Mouse (Mus musculus) frontal cortex, postnatal 25 days (tissue): ENCODE results near the gene Wbp1.

Experiments used
- DNase-seq, 2 experiments: peaks; one replicate each; pipeline ENCODE4 v3.0.0; 2022; ENCODE audit warnings: low spot score in 2 of 2

Wbp1 gene

GRCm38 (mm10) chr6:83084477-83084876 lies 36.9 kb downstream of the Wbp1 start:
- no peak for DNase-seq

GRCm38 (mm10) chr6:83083497-83083896 lies 37.9 kb downstream of the Wbp1 start:
- no peak for DNase-seq

GRCm38 (mm10) chr6:83080210-83080609 lies 41.1 kb downstream of the Wbp1 start:
- DNase-seq, result no peak

GRCm38 (mm10) chr6:83078324-83078858 lies 43.0 kb downstream of the Wbp1 start:
- peak; percentile 99 to 100 for DNase-seq

DNA sequence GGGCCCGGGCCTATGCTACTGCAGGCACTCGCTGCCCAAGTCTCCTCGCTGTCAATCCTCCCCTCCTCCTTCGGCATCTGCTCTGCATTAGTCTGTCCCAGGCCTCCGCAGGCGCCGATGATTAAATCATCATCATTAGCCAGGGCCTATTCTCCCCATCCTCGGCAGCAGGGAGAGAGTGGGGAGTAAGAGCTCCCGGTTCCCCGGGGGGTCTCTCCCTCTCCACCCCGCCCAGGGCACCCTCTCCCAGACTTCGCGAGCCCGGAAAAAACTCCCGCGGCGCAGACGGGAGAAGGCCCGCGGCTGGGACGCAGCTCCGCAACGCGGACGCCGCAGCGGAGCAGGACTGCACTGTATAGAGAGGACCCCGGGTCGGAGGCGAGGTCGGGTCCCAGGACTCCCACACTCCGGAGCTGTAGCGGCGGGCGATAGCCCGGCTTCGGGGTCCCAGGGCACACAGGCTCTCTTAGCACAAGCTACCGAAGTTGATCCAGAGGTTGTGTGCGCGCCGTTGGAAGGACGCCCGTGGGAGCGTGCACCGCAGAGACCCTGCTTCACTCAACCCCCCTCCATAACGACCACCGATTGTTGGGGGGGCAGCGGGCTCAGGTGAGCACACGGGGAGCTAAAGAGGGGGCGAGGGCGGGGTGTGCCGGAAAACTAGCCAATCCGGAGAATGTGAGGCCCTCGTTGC lies 43.6 kb downstream of the Wbp1 start, which contains the start of gene Pcgf1:
Gene Pcgf1 (plus strand): TSS at position 240 of the 694 bp plus-strand sequence.
- DNase-seq, result no peak

- no peak for DNase-seq
Observed at GRCm38 (mm10) chr6:83074979-83075378, 46.4 kb downstream of the Wbp1 start.

DNA sequence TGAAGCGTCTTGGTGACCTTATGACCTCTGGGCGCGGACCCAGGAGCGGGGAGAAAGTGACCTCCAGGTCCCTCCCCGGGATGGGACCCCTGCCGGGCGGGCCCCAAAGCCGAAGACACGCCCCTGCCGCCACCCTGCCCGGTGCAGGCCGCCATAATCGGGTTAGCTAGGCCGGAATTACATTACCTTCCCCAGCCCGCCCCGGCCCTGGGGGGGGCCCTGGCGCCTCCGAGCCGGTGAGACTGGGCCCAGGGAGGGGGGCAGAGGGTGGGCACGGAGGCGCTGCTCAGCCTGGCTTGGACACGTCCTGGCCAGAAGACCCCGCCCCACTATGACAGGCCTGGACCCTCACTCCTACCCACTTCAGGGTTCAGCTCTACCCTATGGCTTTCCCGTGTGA lies 50.1 kb downstream of the Wbp1 start:
- DNase-seq, result no peak

DNA sequence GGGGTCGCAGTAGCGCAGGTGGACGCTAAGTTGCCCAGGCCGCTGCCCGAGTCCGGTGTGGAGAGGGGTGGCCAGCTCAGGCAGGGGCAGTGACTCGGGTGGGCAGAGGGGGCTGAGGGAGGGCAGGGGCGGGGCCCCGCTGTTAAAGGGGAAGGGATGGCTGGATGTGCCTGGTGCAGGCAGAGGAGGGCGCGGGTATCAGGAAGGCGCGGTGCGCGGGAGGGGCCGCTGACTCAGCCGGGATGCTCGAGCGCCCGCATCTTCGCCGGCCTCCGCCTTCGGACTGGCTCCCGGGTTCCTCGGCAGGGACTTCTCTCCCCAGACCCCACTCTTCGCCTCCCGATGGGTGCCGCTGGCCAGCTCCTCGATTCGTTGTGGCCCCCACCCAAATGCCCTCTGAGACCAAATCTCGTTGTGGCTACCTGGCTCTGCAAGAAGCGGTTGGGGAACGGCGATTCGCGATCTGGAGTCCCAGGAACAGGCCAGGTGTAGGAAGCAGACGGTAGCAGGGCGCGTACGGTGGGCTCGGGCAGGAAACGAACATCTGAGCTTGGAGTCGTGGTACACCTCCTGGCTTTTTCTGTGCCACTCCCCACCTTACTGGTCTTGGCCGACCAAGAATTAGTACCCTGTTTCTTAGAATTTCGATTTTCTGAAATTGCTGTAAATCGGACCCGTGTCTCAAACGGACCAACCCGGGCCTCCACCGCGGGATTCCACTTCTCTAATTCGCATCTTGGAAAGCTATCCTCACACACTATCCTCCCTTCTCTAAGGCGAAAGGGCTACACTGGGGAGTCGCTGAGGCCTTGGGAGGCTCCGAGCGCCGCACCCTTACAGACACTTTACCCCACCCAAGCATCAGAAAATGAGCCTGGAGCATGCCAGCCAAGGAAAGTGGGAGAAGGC lies 50.8 kb downstream of the Wbp1 start:
- no peak for DNase-seq

DNA sequence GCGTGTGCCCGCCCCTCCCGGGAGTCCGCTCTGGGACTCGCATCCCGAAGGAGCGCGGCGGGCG lies 51.3 kb downstream of the Wbp1 start, which contains the start of gene Tlx2:
Gene Tlx2 (minus strand): TSS at position 47 of the 64 bp plus-strand sequence.
- DNase-seq, result no peak

DNA sequence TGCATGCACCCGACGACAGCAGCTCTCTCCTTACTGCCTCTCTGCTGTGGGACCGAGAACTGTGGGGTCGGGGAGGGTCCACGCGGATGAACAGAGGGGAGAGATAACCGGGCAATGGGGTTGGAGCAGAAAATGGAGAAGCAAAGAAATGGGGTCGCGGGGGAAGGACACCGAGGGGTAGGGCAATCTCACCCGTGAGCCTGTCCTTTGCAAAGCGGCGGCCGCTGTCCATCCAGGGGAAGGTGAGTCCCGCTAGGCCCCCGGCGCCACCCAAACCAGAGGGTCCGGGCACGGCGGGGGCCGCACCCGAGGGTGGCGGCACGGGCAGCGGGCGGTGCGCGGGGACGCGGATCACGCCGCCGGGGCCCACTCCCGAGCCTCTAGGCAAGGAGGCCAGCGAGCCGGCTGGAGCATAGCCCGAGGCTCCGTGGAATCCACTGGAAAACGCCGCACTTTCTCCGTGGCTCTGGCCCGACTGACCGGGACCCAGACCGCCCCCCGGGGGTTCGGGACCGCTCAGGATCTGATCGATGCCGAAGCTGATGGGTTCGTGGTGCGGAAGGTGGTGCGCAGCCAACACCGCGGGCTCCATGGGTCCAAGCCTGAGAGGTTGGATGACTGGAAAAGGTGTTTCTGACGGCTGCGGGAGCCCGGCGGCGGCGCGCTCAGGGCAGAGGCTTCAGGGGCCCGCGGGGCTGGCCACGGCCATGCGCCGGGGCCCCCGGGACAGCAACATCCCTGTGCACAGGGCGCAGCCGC lies 51.7 kb downstream of the Wbp1 start:
- DNase-seq, result no peak
